Mouse (Mus musculus): ENCODE measurements around the gene Mrpl4. TPM values are rescaled to one million over a fixed set of nuclear protein-coding genes. Genes with fewer than 3 reads are reported as not detected.
"Not testable (repeated sequence)": the region's sequence is repeated elsewhere in the genome, so short reads cannot be mapped to it uniquely, and the experiment has no call there.

The Mrpl4 gene
- polyA plus RNA-seq, 3 experiments from 2014 or later = 95.6 to 122 (median 112) TPM

GRCm38 (mm10) chr9:20986952-20987686, 15.4 kb upstream of the Mrpl4 start:
- no peak for ATAC-seq

- ATAC-seq = peak; percentile 28
Observed at GRCm38 (mm10) chr9:20987953-20988352, 14.6 kb upstream of the Mrpl4 start.

GRCm38 (mm10) chr9:20990861-20991260, 11.7 kb upstream of the Mrpl4 start:
- no peak for ATAC-seq

GRCm38 (mm10) chr9:20991587-20991986, 11.0 kb upstream of the Mrpl4 start:
- ATAC-seq = no peak

GRCm38 (mm10) chr9:20993165-20993898, 9.2 kb upstream of the Mrpl4 start:
- no peak for ATAC-seq

- no peak for ATAC-seq
Observed at GRCm38 (mm10) chr9:20995069-20995468, 7.5 kb upstream of the Mrpl4 start.

- ATAC-seq = no peak
Observed at GRCm38 (mm10) chr9:20997065-20997464, 5.5 kb upstream of the Mrpl4 start.

- peak; percentile 15 for ATAC-seq
Observed at GRCm38 (mm10) chr9:20998337-20998736, 4.2 kb upstream of the Mrpl4 start.

- ATAC-seq = no peak
Observed at GRCm38 (mm10) chr9:21000811-21001210, 1.7 kb upstream of the Mrpl4 start.

GRCm38 (mm10) chr9:21001651-21002200, 812 bp upstream of the Mrpl4 start:
- no peak for ATAC-seq

GRCm38 (mm10) chr9:21002270-21002626, 290 bp upstream of the Mrpl4 start:
- ATAC-seq = peak; percentile 7

- ATAC-seq = no peak
Observed at GRCm38 (mm10) chr9:21007313-21007952, 4.9 kb downstream of the Mrpl4 start.

GRCm38 (mm10) chr9:21008007-21008406, 5.5 kb downstream of the Mrpl4 start:
- ATAC-seq = no peak

- ATAC-seq = no peak
Observed at GRCm38 (mm10) chr9:21010362-21010761, 7.8 kb downstream of the Mrpl4 start.

GRCm38 (mm10) chr9:21010939-21011541, 8.5 kb downstream of the Mrpl4 start:
- not testable (repeated sequence) for ATAC-seq

- ATAC-seq = no peak
Observed at GRCm38 (mm10) chr9:21011846-21012312, 9.3 kb downstream of the Mrpl4 start.

GRCm38 (mm10) chr9:21012368-21012767, 9.8 kb downstream of the Mrpl4 start:
- no peak for ATAC-seq

GRCm38 (mm10) chr9:21014691-21015570, 12.4 kb downstream of the Mrpl4 start:
- peak; percentile 26 for ATAC-seq

- peak; percentile 80 for ATAC-seq
Observed at GRCm38 (mm10) chr9:21015571-21016130, 13.1 kb downstream of the Mrpl4 start, which contains the start of gene Icam1. TSS of gene Icam1 (plus strand) at chr9:21015985.

- peak; percentile 22 for ATAC-seq
Observed at GRCm38 (mm10) chr9:21016331-21017176, 14.0 kb downstream of the Mrpl4 start.

Measured in inflammation-experienced regulatory T-cells, adult 6 months (primary cell).